Mouse (Mus musculus) right cerebral cortex, postnatal 36 days (tissue): ENCODE data around the gene Ccdc89.

Experiments used
- DNase-seq, 2 experiments: peaks; one replicate each; pipeline ENCODE4 v3.0.0; 2022; ENCODE audit warnings: low spot score in 2 of 2, mixed read lengths in 1 of 2

Ccdc89 gene

DNA sequence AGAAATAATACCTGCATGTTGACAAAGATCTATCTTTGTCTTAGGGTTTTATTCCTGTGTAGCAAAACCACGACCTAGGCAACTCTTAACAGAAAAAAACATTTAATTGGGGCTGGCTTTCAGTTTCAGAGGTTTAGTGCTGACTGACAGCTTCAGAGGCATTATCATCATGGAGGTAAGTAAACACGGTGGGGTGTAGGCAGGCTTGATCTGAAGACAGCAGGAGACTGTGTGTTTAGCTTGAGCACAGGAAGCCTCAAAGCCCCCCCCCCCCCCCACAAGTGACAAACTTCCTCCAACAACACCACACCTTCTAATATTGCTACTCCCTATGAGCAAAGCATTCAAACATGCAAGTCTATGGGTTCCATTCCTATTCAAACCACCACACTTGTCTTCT is 47.1 kb downstream of the Ccdc89 start:
- DNase-seq, result no peak

DNA sequence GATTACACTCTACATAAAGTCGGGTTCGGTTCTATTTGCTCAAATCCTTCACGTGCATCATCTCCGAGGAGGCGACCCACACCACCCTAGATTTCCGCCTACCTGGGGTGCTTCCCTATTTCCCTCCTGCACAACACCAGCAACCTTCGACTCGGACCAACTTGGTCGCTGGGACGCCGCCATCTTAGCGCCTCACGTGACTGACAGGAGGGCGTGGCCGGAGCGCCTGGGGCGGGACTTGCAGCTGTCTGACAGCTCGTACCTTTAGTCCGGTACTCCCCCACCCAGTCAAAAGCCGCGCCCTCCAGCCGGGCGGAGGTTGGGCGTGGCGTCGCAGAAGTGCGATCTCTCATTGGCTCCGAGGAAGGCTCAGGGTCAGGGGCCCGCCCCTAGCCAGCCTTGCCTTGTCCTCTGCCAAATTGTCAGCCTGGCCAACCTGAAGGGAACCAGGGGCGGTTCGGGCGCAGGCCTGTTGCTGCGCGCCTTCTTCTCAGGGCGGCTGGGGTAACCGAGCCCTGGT is 49.5 kb downstream of the Ccdc89 start, which contains the start of gene Tmem126b:
Tmem126b (minus strand) TSS at position 209 of the 520 bp plus-strand sequence.
- peak; percentile 99 for DNase-seq

DNA sequence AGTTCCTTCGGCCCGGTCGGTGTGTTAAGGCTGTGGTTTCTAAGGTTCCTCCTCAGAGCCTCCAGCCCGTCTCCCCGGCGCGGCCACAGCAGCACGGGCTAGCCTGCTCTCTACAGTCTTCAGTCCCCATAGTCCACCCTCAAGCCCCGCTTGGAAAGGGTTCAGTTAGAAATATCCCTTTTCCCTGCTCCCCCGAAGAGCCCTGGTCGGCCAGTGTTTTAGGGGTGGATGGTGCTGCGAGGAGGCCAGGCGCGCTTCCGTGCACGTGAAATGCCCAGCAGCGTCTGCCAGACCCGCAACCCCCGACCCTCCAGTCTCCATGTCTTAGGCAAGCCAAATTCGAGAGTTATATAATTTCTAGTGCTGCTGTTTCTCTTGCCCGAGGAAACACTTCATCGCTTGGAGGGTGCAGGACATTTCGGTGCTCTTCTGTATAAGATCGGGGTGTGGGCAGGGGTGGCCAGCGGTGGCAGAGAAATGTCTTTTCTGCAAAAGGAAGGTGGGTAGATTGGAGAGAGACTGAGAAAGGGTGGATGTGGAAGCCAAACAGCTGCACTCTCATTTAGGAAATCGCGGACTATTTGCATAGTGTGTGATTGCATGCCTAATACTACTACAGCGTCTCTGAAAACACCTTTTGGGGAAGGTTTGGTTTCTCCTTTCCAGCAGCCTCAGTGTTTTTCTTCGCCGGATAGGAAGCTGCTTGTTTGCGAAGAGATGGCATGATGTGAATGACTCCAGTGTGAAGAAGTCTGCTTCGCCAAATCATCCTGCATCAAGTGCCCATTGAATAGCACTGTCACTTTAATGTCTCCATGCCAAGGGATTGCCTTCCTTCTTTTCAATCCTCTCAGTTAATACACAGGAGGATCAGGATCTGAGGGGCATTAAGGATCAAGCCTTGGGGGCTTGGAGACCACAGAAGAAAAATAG is 50.2 kb downstream of the Ccdc89 start, which contains the start of gene Dlg2:
Dlg2 (plus strand) TSS at position 360 of the 933 bp plus-strand sequence.
- peak; percentile 24 to 47 for DNase-seq
